Mouse (Mus musculus): ENCODE results near the gene Pop4.

Gene Pop4

DNA sequence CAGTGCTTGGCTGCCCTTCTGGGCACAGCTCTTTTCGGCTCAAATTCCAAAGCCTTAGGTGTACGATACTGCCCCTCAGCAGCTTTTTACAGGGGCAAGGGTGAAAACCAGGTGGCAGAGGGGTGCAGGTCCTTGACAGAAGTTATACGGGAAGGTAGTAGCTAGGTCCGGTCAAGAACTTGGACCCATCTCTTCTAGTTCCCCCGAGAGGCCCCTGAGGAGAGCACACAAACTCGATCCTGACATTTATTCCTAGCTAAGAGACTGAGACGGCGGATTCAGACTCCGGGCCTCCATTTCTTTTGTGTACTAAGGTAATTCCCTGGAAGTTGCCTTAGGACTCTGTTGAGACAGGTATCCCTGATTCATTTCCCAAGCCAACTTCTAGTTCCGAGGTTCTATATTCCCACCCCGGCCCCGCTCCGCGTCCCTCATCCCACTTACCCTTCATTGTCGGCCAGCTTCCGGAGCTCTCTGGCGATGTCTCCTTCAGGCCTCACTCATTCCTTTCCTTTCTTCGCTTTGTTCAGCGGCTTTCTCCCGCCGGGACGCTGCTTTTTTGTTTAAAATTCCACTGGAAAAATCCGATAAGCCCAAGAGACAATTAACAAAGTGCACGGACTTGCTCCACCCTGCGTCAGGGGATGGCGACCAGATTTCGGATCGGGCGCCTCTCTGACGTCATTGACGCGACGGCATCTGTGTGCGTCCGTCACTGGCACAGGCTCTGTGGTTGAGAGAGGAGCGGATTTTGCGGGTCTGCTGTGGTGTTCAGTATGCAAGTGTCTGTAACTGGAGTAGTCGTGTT, at the start of gene Pop4:
TSS of gene Pop4 (minus strand) at position 721 of the 808 bp plus-strand sequence.
- in situ Hi-C loops (cut with MboI, MseI): loop anchor here (5.0 kb wide), 1 partner anchor 79 kb away; no protein-coding TSS in a partner anchor

DNA sequence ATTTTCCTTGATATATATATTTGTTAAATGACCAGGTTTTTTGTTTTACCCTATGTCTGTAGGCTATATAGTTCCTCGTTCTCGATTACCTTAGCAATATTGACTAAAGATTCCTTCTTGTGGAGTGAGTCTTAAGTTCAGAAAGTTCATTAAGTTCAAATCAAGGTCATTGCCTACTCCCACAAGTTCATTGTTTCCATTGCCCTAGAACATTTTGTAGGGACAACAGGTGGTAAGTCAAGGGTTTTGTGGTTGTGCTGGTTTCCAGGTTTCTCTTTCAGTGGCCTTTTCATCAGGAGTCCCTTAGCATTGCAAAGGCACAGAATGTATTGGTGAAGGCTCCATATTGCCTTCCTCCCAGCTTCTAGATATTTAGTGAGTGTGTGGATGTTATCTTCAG, 49.4 kb upstream of the Pop4 start:
- in situ Hi-C loops (cut with MboI, MseI): no loop called here

DNA sequence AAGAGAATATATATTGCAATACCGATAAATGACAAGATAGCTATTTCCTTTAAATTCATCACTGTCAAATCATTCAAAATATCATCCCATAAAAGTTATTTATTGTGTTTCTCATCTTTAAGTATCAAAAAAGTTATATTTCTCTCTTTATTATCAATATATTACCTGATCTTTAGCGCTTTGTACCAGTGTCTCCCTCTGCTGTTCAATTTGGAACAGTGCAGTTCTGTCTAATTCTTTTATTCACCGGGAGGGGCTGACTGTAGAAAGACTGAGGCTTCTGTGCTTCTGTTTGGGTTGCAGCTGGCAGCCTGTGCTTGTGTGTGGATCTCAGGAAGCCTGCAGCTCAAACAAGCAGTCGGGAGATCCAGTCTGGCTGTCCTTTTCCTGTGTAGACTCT, 11.0 kb upstream of the Pop4 start:
- in situ Hi-C loops (cut with MboI, MseI): loop anchor here (25.0 kb wide), 1 partner anchor 895 kb away; no protein-coding TSS in a partner anchor

DNA sequence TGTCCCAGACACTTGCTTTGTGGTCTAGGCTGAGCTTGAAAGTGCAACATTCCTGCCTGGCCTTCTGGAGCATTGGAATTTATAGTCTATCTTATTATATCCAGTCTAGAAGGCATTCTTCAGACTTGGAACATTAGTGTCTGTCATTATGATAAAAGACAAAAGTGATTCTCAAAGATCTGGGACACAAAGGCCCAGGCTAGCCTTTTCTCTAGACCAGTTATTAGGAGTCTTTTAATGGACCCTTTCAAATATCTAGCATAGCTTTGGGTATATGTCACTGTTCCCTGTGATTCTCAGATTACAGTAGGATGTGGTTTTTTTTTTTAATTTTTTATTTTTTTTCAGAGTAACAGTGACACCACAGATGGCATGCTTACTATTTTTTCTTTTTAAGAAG, 1.3 kb upstream of the Pop4 start:
- in situ Hi-C loops (cut with MboI, MseI): loop anchor here (5.0 kb wide), 1 partner anchor 80 kb away; no protein-coding TSS in a partner anchor

DNA sequence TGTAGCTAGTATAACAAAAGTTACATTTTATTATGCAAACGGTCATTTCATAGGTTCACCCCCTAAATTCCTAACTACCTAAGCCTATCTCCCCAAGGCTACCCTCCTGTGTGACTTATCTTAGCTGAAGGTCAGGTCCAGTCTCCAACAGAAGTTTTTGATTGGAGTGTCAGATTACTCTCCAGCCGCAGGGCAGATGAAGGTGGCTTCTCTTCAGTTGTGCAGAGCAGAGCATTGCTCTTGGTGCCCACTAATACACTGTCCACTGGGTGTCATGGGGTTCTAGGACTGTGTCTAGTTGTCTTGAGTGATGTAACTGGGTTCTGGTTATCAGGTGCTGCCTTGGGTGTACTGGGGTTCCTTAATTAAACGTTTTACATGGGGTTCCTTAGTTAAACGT, 636 bp upstream of the Pop4 start:
- in situ Hi-C loops (cut with MboI, MseI): loop anchor here (5.0 kb wide), 1 partner anchor 80 kb away; no protein-coding TSS in a partner anchor

DNA sequence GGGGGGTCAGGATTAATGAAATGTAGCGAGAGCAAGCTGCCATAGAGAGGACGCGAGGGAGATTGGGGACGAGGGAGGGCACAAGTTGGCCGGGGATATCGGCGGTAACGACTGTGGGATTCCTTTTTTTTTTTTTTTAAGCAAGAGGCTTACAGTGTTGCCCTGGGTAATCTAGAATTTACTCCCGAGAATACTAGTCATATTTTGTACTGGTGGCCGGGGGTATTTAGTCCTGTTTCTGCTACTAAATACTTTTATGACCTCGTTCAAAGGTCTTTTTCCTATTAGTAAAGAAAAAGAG, 238 bp upstream of the Pop4 start:
- in situ Hi-C loops (cut with MboI, MseI): loop anchor here (5.0 kb wide), 1 partner anchor 79 kb away; no protein-coding TSS in a partner anchor

DNA sequence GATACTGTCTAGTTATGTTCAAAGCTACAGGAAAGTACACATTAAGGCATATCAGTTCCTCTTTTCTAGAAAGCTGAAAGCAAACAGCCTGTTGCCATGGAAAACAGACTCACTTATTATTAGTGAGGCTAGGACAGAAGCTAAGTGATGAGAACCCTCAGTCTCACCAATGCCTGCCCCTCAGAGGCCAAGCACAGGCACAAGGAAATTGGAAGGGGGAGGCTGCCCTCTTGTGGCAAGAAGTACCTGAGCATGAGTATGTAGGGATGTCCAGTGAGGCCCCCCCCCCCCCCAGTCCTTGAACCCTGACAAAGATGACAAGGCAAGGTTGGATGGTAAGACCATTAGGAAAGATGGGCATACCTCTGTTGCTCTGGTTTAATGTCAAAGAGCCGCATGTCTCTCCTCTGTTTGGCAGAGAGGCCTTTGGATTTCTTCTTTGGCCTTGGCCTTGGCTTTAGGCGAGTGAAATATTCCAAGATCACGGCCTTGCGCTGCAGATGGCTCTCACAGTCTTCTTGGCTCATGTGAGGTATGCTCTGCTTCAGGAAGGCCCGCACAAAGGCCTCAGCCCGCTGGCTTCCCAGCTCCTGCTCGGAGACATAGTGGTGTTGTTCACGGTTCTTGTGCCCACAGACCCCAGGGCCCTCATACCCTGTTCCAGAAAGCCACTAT, 4.1 kb downstream of the Pop4 start:
- in situ Hi-C loops (cut with MboI, MseI): no loop called here

DNA sequence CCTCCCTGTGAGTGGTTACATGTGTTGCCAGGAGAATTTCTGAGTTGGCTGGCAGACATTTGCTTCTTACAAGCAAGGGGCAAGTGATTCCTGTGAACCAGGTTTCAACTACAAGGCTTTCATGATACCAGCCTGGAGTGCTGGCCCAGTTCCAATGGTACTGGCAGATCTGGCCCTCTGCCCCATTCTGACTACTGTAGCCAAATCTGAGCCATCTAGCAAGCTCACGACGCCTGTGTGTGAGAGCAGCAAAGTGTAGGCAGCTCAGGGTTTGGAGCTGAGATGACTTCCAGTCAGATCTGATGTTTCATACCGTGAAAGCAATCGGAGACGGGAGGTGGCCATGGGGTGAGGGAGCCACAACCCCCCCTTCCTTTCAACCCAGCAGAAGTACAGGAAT, 8.8 kb downstream of the Pop4 start:
- in situ Hi-C loops (cut with MboI, MseI): no loop called here

DNA sequence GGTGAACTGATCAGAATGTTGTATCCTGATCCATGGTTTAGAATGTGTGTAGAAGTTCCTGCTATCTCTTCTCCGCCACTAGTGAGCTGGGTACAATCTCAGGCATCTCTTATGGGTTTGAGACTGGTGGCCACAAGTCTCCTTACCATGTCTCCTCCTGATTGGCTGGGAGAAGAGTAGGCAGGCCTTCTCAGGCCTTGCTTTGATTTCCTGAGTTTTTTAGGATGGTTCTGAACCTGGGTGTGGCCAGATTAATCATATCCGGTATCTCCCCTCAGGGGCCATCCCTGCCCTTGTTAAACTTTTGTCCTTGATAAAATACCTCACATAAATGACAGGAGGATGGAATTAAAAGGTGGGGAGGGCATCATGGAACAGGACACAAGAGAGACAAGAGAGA, 11.6 kb downstream of the Pop4 start:
- in situ Hi-C loops (cut with MboI, MseI): no loop called here

DNA sequence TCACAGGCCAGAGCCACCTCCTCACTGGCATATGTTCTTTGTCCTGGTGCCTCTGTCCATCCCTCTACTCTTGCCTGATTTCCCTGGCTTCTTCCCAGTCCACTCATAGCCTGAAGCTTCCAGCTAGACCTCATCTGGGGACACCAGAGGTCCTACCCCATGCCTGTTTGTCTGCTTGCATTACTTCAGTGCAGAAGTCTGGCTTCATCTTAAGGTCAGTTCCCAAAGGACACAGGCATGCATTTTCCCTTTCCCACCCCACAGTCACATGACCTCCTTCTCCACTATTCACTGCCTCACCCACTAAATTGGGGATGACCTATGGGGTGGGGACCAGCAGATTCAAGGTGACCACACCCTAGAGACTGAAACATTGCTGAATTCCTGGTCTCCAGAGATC, 17.8 kb downstream of the Pop4 start:
- in situ Hi-C loops (cut with MboI, MseI): no loop called here

DNA sequence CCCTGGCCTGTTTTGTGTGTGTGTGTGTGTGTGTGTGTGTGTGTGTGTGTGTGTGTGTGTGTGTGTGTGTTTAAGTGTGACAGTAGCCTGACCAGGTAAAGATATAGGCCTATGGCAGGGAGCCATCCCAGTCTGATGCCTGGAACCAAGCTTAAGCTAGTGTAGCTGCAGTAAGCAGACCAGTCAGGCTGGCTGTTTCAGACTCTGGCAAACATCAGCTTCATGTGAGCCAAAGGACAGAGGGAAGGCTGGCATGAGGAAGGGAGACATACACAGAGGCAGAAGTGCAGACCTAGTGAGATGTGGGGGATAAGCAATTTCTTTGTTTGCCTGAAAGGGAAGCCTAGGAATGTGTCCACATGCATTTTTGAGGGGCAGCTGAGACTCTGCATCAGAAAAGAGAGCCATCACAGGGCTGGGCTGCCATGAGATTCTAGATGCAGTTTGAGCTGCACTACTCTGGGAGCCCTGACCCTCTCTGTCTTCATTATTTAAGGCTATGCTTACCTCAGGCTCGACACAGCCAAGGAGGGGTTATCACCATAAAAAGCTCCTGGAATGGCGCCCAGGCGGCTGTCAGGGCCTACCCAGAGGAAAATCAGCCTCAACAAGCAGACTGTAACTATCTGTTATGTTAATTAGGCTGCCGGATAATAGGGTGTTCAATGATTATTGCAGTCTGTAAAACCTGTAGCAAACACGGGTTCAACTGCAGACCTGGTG, 19.6 kb downstream of the Pop4 start:
- in situ Hi-C loops (cut with MboI, MseI): no loop called here

DNA sequence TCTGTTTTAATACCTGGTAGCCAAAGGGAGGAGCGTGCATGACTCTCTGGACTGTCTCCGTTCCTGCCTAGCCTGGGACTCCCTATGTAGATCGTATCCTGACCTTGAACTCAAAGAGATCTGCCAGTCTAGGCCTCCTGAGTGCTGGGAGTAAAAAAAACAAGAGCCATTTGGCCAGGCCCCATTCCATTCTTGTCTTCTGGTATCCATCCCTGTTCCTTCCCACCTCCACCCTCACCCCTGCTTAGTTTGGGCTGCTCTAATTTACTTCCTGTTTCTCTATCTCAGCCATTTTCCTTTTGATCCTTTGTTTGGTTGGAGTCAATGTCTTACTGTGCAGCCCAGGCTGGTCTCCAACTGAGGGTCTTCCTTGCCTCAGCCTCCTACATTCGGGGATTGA, 28.8 kb downstream of the Pop4 start:
- in situ Hi-C loops (cut with MboI, MseI): no loop called here

DNA sequence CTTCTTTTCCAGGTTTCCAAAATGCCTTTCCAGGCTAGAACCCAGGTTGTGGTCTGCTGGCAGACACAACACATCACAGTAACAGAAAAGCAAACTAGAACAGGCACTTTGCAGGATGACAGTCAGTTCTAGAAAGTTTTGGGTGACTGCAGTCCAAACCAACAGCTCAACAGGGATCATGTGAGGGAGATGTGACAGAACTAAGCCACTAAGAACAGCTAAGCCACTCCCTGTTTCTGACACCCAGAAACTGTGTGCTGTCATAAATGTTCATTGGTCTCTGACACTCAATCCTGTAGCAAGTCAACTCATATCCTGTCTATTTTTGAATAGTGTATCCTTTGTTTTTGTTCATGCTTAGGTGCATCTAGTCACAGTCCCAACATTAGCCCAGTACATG, 34.1 kb downstream of the Pop4 start:
- in situ Hi-C loops (cut with MboI, MseI): no loop called here

DNA sequence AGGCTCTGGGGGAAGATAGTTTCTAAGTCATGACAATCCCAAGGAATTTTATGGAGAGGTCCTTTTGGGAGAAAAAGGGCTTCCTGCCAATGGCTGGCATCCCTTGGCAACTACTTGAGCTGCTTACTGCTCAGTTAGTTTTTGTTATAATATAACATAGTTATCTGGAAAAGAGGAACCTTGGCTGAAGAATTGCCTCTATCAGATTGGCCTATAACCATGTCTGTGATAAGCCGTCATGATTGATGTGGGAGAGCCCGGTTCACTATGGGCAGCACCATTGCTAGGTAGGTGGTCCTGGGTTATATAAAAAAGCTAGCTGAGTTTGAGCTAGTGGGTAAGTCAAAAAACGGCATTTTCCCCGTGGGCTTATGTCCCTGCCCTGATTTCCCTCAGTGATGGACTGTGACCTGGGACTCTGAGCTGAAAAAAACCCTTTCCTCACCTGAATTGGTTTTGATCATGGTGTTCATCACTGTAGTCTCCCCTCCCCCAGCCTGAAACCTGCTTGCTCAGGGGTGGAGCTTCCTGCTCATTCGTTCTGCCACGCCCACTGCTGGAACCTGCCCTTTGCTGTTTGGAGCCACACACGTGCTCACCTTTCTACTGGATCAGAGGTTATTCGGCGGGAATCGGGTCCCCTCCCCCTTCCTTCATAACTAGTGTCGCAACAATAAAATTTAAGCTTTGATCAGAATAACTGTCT, 34.7 kb downstream of the Pop4 start:
- in situ Hi-C loops (cut with MboI, MseI): no loop called here

DNA sequence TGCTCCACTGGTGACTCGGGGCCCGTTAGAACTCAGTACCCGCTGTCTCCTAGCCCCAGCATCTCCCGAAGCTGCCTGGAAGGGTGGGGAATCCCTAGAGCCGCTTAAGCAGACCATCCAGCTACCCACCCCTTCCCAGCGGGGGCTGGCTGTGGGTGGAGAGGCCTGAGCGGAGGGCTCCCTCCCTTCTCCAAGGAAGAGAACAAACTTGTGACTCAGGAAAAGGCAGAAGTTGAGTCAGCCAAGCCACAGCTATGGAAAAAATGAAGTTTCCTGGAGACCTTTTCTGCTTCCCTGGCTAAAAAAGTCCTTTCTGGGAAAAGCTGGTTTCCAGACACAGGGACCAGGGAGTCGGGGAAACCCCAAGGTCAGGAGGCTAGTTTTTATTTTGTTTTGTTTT, 40.9 kb downstream of the Pop4 start:
- in situ Hi-C loops (cut with MboI, MseI): no loop called here

DNA sequence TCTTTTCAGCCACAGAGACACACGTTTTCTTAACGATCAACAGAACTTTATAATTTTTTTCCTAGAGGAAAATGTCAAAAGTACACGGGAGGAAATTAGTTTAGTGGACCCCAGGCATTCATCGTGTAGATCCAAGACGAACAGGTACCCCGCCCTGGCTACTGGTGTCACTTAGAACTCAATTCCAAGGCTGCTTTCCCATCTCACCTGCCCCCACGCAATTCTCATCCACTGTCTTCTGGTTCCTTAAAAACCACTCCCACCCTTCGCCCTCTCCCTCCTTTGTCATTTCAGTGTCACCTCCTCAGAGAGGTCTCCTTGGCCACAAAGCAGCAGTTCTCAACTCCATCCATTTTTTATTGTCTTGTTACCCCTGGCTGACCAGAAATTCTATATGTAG, 42.9 kb downstream of the Pop4 start:
- in situ Hi-C loops (cut with MboI, MseI): no loop called here

DNA sequence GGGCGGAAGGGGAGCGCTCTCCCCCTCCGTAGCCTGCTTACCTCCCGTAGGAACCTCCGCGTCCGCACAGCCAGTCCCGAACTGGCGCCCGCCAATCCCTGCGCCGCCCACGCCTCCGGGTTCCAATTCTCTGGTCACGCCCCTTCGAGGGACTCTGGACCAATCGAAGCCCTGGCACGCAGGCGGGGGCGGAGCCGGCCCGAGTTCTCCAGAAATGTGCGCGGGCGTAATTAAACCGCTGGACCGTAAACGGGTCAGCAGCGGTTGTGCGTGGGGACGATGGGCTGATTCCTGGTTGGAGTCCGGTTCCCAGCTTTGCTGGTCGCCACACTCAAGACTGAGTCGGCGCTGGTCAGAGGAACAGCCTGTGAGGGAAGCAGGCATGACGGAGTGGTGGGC, 43.3 kb downstream of the Pop4 start, which contains the start of gene Plekhf1:
TSS of gene Plekhf1 (minus strand) at position 117 of the 399 bp plus-strand sequence.
- in situ Hi-C loops (cut with MboI, MseI): no loop called here

DNA sequence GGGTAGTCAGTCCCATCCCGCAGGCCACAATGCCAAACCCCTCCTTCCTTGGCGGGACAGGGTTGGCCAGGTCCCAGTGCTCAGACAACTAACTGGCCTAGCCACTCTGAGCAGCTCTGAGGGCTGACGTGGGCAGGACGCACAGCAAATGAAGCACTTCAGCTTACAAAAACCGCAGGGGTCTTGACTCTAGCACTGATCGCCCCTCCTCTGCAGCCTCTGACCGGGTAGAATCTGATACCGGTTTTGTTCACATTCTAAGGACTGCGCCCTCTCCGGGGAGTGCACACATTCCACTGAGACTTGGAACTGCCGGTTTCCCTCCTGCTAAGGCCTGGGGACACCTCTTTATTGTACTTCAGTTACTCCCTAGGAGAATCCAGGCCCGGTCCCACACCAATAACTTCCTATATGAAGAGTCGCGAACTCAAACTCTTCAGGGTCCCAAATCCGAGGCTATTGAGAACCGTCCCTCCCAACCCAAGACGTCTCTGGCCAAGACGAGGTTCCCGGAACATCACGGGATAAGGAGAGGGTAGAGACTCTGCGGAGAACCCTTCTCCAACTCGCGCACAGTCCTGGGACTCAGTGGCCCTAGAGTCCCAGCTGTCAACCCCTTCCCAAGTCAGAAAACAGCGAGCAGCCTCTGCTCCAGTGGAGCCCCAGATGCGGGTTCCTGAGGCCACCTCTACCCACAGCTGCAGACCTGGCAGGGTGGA, 43.9 kb downstream of the Pop4 start:
- in situ Hi-C loops (cut with MboI, MseI): no loop called here

DNA sequence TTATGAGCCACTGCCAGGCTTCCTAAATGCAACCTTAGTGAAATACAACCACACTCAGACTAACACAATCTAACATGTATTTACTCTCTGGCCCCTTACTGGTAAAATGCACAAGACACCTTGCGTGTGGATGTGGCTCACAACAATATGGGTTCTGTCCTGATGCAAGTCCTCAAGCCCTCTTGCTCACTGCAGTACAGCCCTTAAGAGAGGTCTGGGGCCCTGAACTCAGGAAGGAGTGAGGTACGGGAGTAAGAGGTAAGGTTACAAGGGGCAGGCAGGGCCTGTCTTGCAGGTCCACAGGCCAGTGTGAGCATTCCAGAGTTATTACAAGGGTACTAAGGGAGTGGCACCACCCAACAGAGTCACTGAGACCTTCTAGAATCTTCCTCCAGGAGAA, 45.0 kb downstream of the Pop4 start:
- in situ Hi-C loops (cut with MboI, MseI): no loop called here

DNA sequence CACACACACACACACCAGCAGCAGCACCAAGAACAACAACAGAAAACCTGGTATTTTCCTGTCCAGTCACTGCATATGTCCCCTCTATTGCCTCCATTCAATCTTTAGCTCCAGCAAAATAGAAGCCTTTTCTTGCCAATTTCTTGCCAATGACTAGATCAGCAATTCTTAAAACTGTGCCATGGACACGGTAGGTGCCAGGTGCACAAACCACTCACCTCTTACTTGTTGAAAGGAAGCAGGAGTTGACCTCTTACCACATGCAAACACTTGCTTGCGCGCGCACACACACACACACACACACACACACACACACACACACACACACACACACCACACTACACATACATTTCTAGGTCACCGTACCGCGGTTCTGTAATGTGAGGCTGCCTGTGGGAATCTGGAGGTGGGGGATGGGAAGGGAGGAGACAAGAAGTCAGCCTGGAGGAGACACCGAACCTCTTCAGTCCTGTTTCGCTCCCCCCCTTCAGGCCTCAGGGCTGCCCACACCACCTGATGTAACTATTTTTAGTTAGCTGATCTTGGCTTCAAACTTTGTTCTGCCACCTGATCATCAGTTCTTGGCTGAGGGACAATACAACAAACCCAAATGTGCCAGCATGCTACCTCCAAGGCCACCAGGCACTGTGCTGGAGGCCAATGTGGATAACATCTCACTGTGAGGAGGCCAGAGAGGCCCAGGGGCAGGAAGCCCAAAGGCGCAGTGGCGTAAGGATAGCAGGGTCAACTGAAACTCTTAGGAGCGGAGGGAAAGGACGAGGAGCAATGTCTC, 46.5 kb downstream of the Pop4 start:
- in situ Hi-C loops (cut with MboI, MseI): no loop called here

Measured in T-helper 2 cell (primary cell).